Mouse (Mus musculus): ENCODE measurements around the gene Cdh12.
"Not testable (repeated sequence)": the region's sequence is repeated elsewhere in the genome, so short reads cannot be mapped to it uniquely, and the experiment has no call there.

The Cdh12 gene

GRCm38 (mm10) chr15:21110874-21111603 is 662.0 kb downstream of the Cdh12 start:
- no peak for DNase-seq

- DNase-seq = not testable (repeated sequence)
Observed at GRCm38 (mm10) chr15:21114775-21115174, 665.7 kb downstream of the Cdh12 start.

- DNase-seq = no peak
Observed at GRCm38 (mm10) chr15:21130660-21131059, 681.6 kb downstream of the Cdh12 start.

GRCm38 (mm10) chr15:21132999-21133398 is 683.9 kb downstream of the Cdh12 start:
- DNase-seq = no peak

GRCm38 (mm10) chr15:21146896-21147295 is 697.8 kb downstream of the Cdh12 start:
- no peak for DNase-seq

- no peak for DNase-seq
Observed at GRCm38 (mm10) chr15:21153602-21154001, 704.5 kb downstream of the Cdh12 start.

- DNase-seq = no peak
Observed at GRCm38 (mm10) chr15:21179727-21180126, 730.7 kb downstream of the Cdh12 start.

GRCm38 (mm10) chr15:21180191-21180590 is 731.1 kb downstream of the Cdh12 start:
- DNase-seq = no peak

- no peak for DNase-seq
Observed at GRCm38 (mm10) chr15:21185799-21186198, 736.7 kb downstream of the Cdh12 start.

- not testable (repeated sequence) for DNase-seq
Observed at GRCm38 (mm10) chr15:21210089-21210488, 761.0 kb downstream of the Cdh12 start.

- no peak for DNase-seq
Observed at GRCm38 (mm10) chr15:21223006-21223405, 773.9 kb downstream of the Cdh12 start.

- DNase-seq = no peak
Observed at GRCm38 (mm10) chr15:21261318-21261717, 812.3 kb downstream of the Cdh12 start.

- no peak for DNase-seq
Observed at GRCm38 (mm10) chr15:21269856-21270255, 820.8 kb downstream of the Cdh12 start.

GRCm38 (mm10) chr15:21297051-21297450 is 848.0 kb downstream of the Cdh12 start:
- no peak for DNase-seq

GRCm38 (mm10) chr15:21315457-21315856 is 866.4 kb downstream of the Cdh12 start:
- DNase-seq = no peak

- DNase-seq = no peak
Observed at GRCm38 (mm10) chr15:21343853-21344252, 894.8 kb downstream of the Cdh12 start.

GRCm38 (mm10) chr15:21344323-21344722 is 895.3 kb downstream of the Cdh12 start:
- no peak for DNase-seq

GRCm38 (mm10) chr15:21344749-21345148 is 895.7 kb downstream of the Cdh12 start:
- DNase-seq = no peak

- no peak for DNase-seq
Observed at GRCm38 (mm10) chr15:21355356-21356101, 906.5 kb downstream of the Cdh12 start.

GRCm38 (mm10) chr15:21366366-21366765 is 917.3 kb downstream of the Cdh12 start:
- no peak for DNase-seq

GRCm38 (mm10) chr15:21375460-21375859 is 926.4 kb downstream of the Cdh12 start:
- no peak for DNase-seq

- DNase-seq = no peak
Observed at GRCm38 (mm10) chr15:21375871-21376270, 926.8 kb downstream of the Cdh12 start.

- not testable (repeated sequence) for DNase-seq
Observed at GRCm38 (mm10) chr15:21391442-21391841, 942.4 kb downstream of the Cdh12 start.

GRCm38 (mm10) chr15:21393080-21393479 is 944.0 kb downstream of the Cdh12 start:
- no peak for DNase-seq

Data from lung, postnatal 36 days (tissue).